Mouse (Mus musculus): ENCODE measurements around the gene Cdca3. TPM values are rescaled to one million over a fixed set of nuclear protein-coding genes. Genes with fewer than 3 reads are reported as not detected.
"Not testable (repeated sequence)": the region's sequence is repeated elsewhere in the genome, so short reads cannot be mapped to it uniquely, and the experiment has no call there.

Cdca3 gene
- polyA plus RNA-seq, 1 experiment from 2014 or later = 153 TPM

GRCm38 (mm10) chr6:124791911-124792310, 37.4 kb upstream of the Cdca3 start:
- no peaks in the 10 kb centered on the region for H3K36me3 ChIP-seq (ENCODE audit: control insufficient read depth, insufficient read depth, low read length)
- 91% methylated on average over 3 of the region's 3 CpGs for WGBS (ENCODE audit: insufficient replicate concordance)

GRCm38 (mm10) chr6:124795781-124796180, 33.6 kb upstream of the Cdca3 start:
- H3K36me3 ChIP-seq (ENCODE audit: control insufficient read depth, insufficient read depth, low read length) = no peaks in the 10 kb centered on the region
- no peak overlapping the region for H3K4me2 ChIP-seq
- H3K4me1 ChIP-seq (ENCODE audit: control insufficient read depth, insufficient read depth, low read length) = no peaks in the 10 kb centered on the region
- no peak overlapping the region for H3K27ac ChIP-seq (ENCODE audit: low read depth, low read length)
- no peaks in the 10 kb centered on the region for H3K27me3 ChIP-seq (ENCODE audit: control insufficient read depth, insufficient read depth, low read length)
- ATAC-seq (replicated peaks; ENCODE audit: insufficient number of reproducible peaks, low FRiP score, low TSS enrichment) = no peak
- no peak overlapping the region for H3K4me3 ChIP-seq (ENCODE audit: low read depth, low read length)
- H3K9me3 ChIP-seq (replicated peaks; ENCODE audit: control insufficient read depth, low read length) = no peaks in the 10 kb centered on the region
- 86% methylated on average over 4 of the region's 4 CpGs for WGBS (ENCODE audit: insufficient replicate concordance)
- H3K9ac ChIP-seq (ENCODE audit: low read depth, low read length) = no peak overlapping the region

More at GRCm38 (mm10) chr6:124791911-124792310, 37.4 kb upstream of the Cdca3 start:
- Histone ChIP-seq H3K9me3 (replicated peaks; ENCODE audit: control insufficient read depth, low read length) (no peaks in the 10 kb centered on the region), H3K4me3 (ENCODE audit: low read depth, low read length) (no peak overlapping the region), H3K27ac (ENCODE audit: low read depth, low read length) (no peak overlapping the region), H3K9ac (ENCODE audit: low read depth, low read length) (no peak overlapping the region), H3K4me1 (ENCODE audit: control insufficient read depth, insufficient read depth, low read length) (no peaks in the 10 kb centered on the region), H3K27me3 (ENCODE audit: control insufficient read depth, insufficient read depth, low read length) (no peaks in the 10 kb centered on the region), H3K4me2 (no peak overlapping the region)
- no peak for ATAC-seq (replicated peaks; ENCODE audit: insufficient number of reproducible peaks, low FRiP score, low TSS enrichment)

- no peaks in the 10 kb centered on the region for H3K36me3 ChIP-seq (ENCODE audit: control insufficient read depth, insufficient read depth, low read length)
- H3K4me2 ChIP-seq = no peak overlapping the region
- H3K27me3 ChIP-seq (ENCODE audit: control insufficient read depth, insufficient read depth, low read length) = no peaks in the 10 kb centered on the region
- WGBS (ENCODE audit: insufficient replicate concordance) = 80% methylated on average over 2 of the region's 2 CpGs
- H3K4me3 ChIP-seq (ENCODE audit: low read depth, low read length) = no peak overlapping the region
- ATAC-seq (replicated peaks; ENCODE audit: insufficient number of reproducible peaks, low FRiP score, low TSS enrichment) = no peak
- no peak overlapping the region for H3K9ac ChIP-seq (ENCODE audit: low read depth, low read length)
- no peaks in the 10 kb centered on the region for H3K4me1 ChIP-seq (ENCODE audit: control insufficient read depth, insufficient read depth, low read length)
- no peaks in the 10 kb centered on the region for H3K9me3 ChIP-seq (replicated peaks; ENCODE audit: control insufficient read depth, low read length)
- H3K27ac ChIP-seq (ENCODE audit: low read depth, low read length) = no peak overlapping the region
Measured at GRCm38 (mm10) chr6:124796200-124796599, 33.1 kb upstream of the Cdca3 start.

GRCm38 (mm10) chr6:124802400-124802799, 26.9 kb upstream of the Cdca3 start:
- not testable (repeated sequence) for H3K36me3 ChIP-seq (ENCODE audit: control insufficient read depth, insufficient read depth, low read length); H3K9ac ChIP-seq (ENCODE audit: low read depth, low read length); ATAC-seq (replicated peaks; ENCODE audit: insufficient number of reproducible peaks, low FRiP score, low TSS enrichment); H3K9me3 ChIP-seq (replicated peaks; ENCODE audit: control insufficient read depth, low read length); H3K27me3 ChIP-seq (ENCODE audit: control insufficient read depth, insufficient read depth, low read length)
- peak overlapping the region; percentile 54 for H3K4me2 ChIP-seq
- 0 out of 2 replicates have a peak overlapping the region, but pooled peaks have one; percentile 29 for H3K27ac ChIP-seq (ENCODE audit: low read depth, low read length)
- 12% methylated on average over 5 of the region's 9 CpGs for WGBS (ENCODE audit: insufficient replicate concordance)
- H3K4me3 ChIP-seq (ENCODE audit: low read depth, low read length) = peak overlapping the region; percentile 23; the same call in 1 of the 2 replicates
- H3K4me1 ChIP-seq (ENCODE audit: control insufficient read depth, insufficient read depth, low read length) = peaks cover 14% of the 10 kb centered on the region; the same call in 1 of the 2 replicates

- ATAC-seq (replicated peaks; ENCODE audit: insufficient number of reproducible peaks, low FRiP score, low TSS enrichment) = no peak
- no peak overlapping the region for H3K4me2 ChIP-seq
- WGBS (ENCODE audit: insufficient replicate concordance) = 68% methylated on average over 3 of the region's 3 CpGs
- peaks cover 16% of the 10 kb centered on the region for H3K4me1 ChIP-seq (ENCODE audit: control insufficient read depth, insufficient read depth, low read length)
- no peak overlapping the region for H3K27ac ChIP-seq (ENCODE audit: low read depth, low read length)
- no peak overlapping the region for H3K4me3 ChIP-seq (ENCODE audit: low read depth, low read length)
- H3K9me3 ChIP-seq (replicated peaks; ENCODE audit: control insufficient read depth, low read length) = no peaks in the 10 kb centered on the region
- H3K9ac ChIP-seq (ENCODE audit: low read depth, low read length) = no peak overlapping the region
- no peaks in the 10 kb centered on the region for H3K36me3 ChIP-seq (ENCODE audit: control insufficient read depth, insufficient read depth, low read length)
- no peaks in the 10 kb centered on the region for H3K27me3 ChIP-seq (ENCODE audit: control insufficient read depth, insufficient read depth, low read length)
Measured at GRCm38 (mm10) chr6:124803061-124803460, 26.3 kb upstream of the Cdca3 start.

GRCm38 (mm10) chr6:124803691-124804090, 25.7 kb upstream of the Cdca3 start:
- H3K27ac ChIP-seq (ENCODE audit: low read depth, low read length); H3K27me3 ChIP-seq (ENCODE audit: control insufficient read depth, insufficient read depth, low read length); H3K4me2 ChIP-seq; H3K36me3 ChIP-seq (ENCODE audit: control insufficient read depth, insufficient read depth, low read length); H3K9me3 ChIP-seq (replicated peaks; ENCODE audit: control insufficient read depth, low read length); H3K4me3 ChIP-seq (ENCODE audit: low read depth, low read length); H3K9ac ChIP-seq (ENCODE audit: low read depth, low read length); ATAC-seq (replicated peaks; ENCODE audit: insufficient number of reproducible peaks, low FRiP score, low TSS enrichment): not testable (repeated sequence)
- WGBS (ENCODE audit: insufficient replicate concordance) = 93% methylated on average over 4 of the region's 4 CpGs
- H3K4me1 ChIP-seq (ENCODE audit: control insufficient read depth, insufficient read depth, low read length) = peaks cover 20% of the 10 kb centered on the region

GRCm38 (mm10) chr6:124804341-124804740, 25.0 kb upstream of the Cdca3 start:
- Histone ChIP-seq H3K4me1 (ENCODE audit: control insufficient read depth, insufficient read depth, low read length) (peaks cover 20% of the 10 kb centered on the region), H3K27me3 (ENCODE audit: control insufficient read depth, insufficient read depth, low read length) (no peaks in the 10 kb centered on the region), H3K27ac (ENCODE audit: low read depth, low read length) (no peak overlapping the region), H3K36me3 (ENCODE audit: control insufficient read depth, insufficient read depth, low read length) (no peaks in the 10 kb centered on the region), H3K9me3 (replicated peaks; ENCODE audit: control insufficient read depth, low read length) (no peaks in the 10 kb centered on the region), H3K4me2 (no peak overlapping the region), H3K4me3 (ENCODE audit: low read depth, low read length) (no peak overlapping the region), H3K9ac (ENCODE audit: low read depth, low read length) (no peak overlapping the region)
- ATAC-seq (replicated peaks; ENCODE audit: insufficient number of reproducible peaks, low FRiP score, low TSS enrichment) = no peak
- 81% methylated on average over 3 of the region's 3 CpGs for WGBS (ENCODE audit: insufficient replicate concordance)

GRCm38 (mm10) chr6:124805341-124806321, 23.7 kb upstream of the Cdca3 start:
- Histone ChIP-seq H3K36me3 (ENCODE audit: control insufficient read depth, insufficient read depth, low read length) (peaks cover 6% of the 10 kb centered on the region), H3K4me3 (ENCODE audit: low read depth, low read length) (peak overlapping the region; percentile 56), H3K4me1 (ENCODE audit: control insufficient read depth, insufficient read depth, low read length) (peaks cover 29% of the 10 kb centered on the region), H3K4me2 (peak overlapping the region; percentile 85), H3K9ac (ENCODE audit: low read depth, low read length) (peak overlapping the region; percentile 74), H3K9me3 (replicated peaks; ENCODE audit: control insufficient read depth, low read length) (no peaks in the 10 kb centered on the region), H3K27ac (ENCODE audit: low read depth, low read length) (peak overlapping the region; percentile 94), H3K27me3 (ENCODE audit: control insufficient read depth, insufficient read depth, low read length) (no peaks in the 10 kb centered on the region)
- peak; percentile 78 for ATAC-seq (replicated peaks; ENCODE audit: insufficient number of reproducible peaks, low FRiP score, low TSS enrichment)
- WGBS (ENCODE audit: insufficient replicate concordance) = 1% methylated on average over 34 of the region's 34 CpGs
